Mouse (Mus musculus) erythroblast, embryonic 14.5 days (primary cell): ENCODE results near the gene Wdfy4.

ENCODE experiments used
- GATA1 ChIP-seq: IDR thresholded peaks from 2 replicates; pipeline ENCODE4 v1.6.1; 2012; ENCODE audit warnings: low read length, inconsistent platforms, mixed read lengths
- TAL1 ChIP-seq: IDR thresholded peaks from 3 replicates; pipeline ENCODE4 v1.6.1; 2012; ENCODE audit warnings: low read length, inconsistent platforms, mixed read lengths

GRCm38 (mm10) chr14:33230672-33231071, 45.4 kb upstream of the Wdfy4 start:
- TF ChIP-seq TAL1 (no peak), GATA1 (no peak)
